Mouse (Mus musculus) testis, adult 2 months (tissue): ENCODE results near the gene Wasf2.

Source experiments
- CTCF ChIP-seq: fragments of 200-500 bp; IDR thresholded peaks from 2 replicates; pipeline ENCODE4 v1.5.1; 2012; ENCODE audit warnings: low read depth, mild to moderate bottlenecking, inconsistent platforms, low read length, moderate library complexity; ENCODE audit not compliant: control insufficient read depth, insufficient read depth, insufficient replicate concordance
- POLR2A ChIP-seq: fragments of 200-500 bp; IDR thresholded peaks from 2 replicates; pipeline ENCODE4 v1.6.1; 2012; ENCODE audit warnings: low read depth, mild to moderate bottlenecking, inconsistent platforms, low read length, moderate library complexity; ENCODE audit not compliant: control insufficient read depth

DNA sequence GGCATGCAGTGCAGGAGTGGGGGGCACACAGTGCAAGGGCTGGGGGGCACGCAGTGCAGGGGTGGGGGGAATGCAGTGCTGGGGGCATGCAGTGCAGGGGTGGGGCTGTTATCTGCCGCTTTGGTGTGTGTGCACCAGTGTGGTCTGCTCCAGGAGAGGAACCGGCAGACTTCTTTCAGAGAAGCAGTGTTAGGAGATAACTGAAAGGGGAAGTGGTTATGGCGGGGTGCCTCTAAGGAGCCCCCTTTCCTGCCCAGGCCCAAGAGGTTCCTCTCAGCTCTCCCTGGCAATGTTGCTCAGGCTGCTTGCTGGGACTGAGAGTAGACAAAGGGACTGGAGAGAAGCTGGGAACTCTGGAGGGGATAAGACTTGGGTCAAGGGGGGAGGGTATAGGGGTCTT, 107.6 kb downstream of the Wasf2 start:
- TF ChIP-seq POLR2A (no peak), CTCF (no peak)
